In genomic region chr2:163204548-163205261, GRCm38 (mm10) we compare ENCODE assay signal across 8 mouse cellular contexts. TPM values are rescaled to one million over a fixed set of nuclear protein-coding genes. Genes with fewer than 3 reads are reported as not detected.
DNase-seq lines count a peak whose midpoint lies in the region; ATAC-seq and TF ChIP-seq lines count a peak whose summit lies in the region.

No protein-coding gene starts in this region.

- no peak for TF ChIP-seq CTCF in kidney, postnatal 0 days (IDR thresholded peaks at IDR 0.05; ENCODE audit: low read depth)

- under 1% methylated on average over 37 of the region's 45 CpGs for WGBS in kidney, postnatal 0 days
- 8% methylated on average over 16 of the region's 45 CpGs for WGBS in macrophage (ENCODE audit: missing documents)

- no peaks in the 10 kb centered on the region; the same call in 1 of the 2 replicates for H3K9me3 ChIP-seq in kidney, postnatal 0 days (replicated peaks; ENCODE audit: low read length)

- H3K4me2 ChIP-seq in kidney, postnatal 0 days (ENCODE audit: low read length), result peak overlapping the region; percentile 75

- ATAC-seq in CD4-positive, CD25-positive, alpha-beta regulatory T cell, adult 4 months, result no peak
- peak; percentile 34; the same call in 1 of the 2 replicates for ATAC-seq in kidney, postnatal 0 days (replicated peaks; ENCODE audit: low FRiP score, low read depth)
- ATAC-seq in erythroid progenitor cell, adult 5-6 weeks (replicated peaks; ENCODE audit: low FRiP score, poor library complexity, severe bottlenecking), result no peak

- no peak overlapping the region for H3K9ac ChIP-seq in kidney, postnatal 0 days (ENCODE audit: low read depth, low read length)

- peaks cover 8% of the 10 kb centered on the region; the same call in 1 of the 2 replicates for H3K4me1 ChIP-seq in kidney, postnatal 0 days (replicated peaks; ENCODE audit: insufficient read depth, low read length)

- H3K79me2 ChIP-seq in macrophage (ENCODE audit: inconsistent target), result no peaks in the 10 kb centered on the region

- DNase-seq in CD4-positive, CD25-positive, alpha-beta regulatory T cell, adult 2 months (ENCODE audit: low read depth, low spot score), result peak; percentile 40
- DNase-seq in thymus, postnatal 4 days, result peak; percentile 49
- DNase-seq in thymus, postnatal 14 days, result no peak
- DNase-seq in kidney, postnatal 0 days (ENCODE audit: low spot score), result no peak
- no peak for DNase-seq in urinary bladder, postnatal 14 days (ENCODE audit: low spot score)

- H3K27me3 ChIP-seq in kidney, postnatal 0 days (ENCODE audit: insufficient read depth, low read length), result peaks cover 42% of the 10 kb centered on the region

- peak overlapping the region; percentile 42 for H3K4me3 ChIP-seq in kidney, postnatal 0 days (replicated peaks; ENCODE audit: low read depth, low read length)
- H3K4me3 ChIP-seq in macrophage (ENCODE audit: inconsistent target), result peak overlapping the region; percentile 24; the same call in 1 of the 2 replicates

- no peak overlapping the region for H3K27ac ChIP-seq in kidney, postnatal 0 days
- no peak overlapping the region for H3K27ac ChIP-seq in macrophage

- no peaks in the 10 kb centered on the region for H3K36me3 ChIP-seq in kidney, postnatal 0 days (ENCODE audit: insufficient read depth, low read length)
- H3K36me3 ChIP-seq in macrophage (ENCODE audit: inconsistent target), result no peaks in the 10 kb centered on the region

RNA-seq across cellular contexts. Expression of gene Tox2, which starts 1.8 kb away (rescaled TPM):
- polyA plus RNA-seq in CD4-positive, CD25-positive, alpha-beta regulatory T cell, adult 4 months (2017; shearing (Covaris generic)), result 1 to 10 TPM; 6.4 to 6.5 TPM
- polyA plus RNA-seq in kidney, postnatal 0 days (2015; fragmentation: Nextera tagmentation; extraction: Ambion mirVana), result 0.61 and 1.1 TPM in 2 replicates
- 10 to 100 TPM in 1 of 26 experiments, 1 to 10 TPM in 13, under 1 TPM in 10, not detected in 2; 0.27 to 10.1 (median 1.9) TPM for total RNA-seq in macrophage (2018; cell fraction: chromatin; rRNA removed)
- total RNA-seq in macrophage (2018; cell fraction: cytosol; rRNA removed), result 10 to 100 TPM in 12 of 26 experiments, 1 to 10 TPM in 7, under 1 TPM in 7; 0.48 to 16.7 (median 5.1) TPM
- 10 to 100 TPM in 2 of 26 experiments, 1 to 10 TPM in 14, under 1 TPM in 10; 0.17 to 24.0 (median 2.1) TPM for total RNA-seq in macrophage (2018; cell fraction: nucleus; rRNA removed)
- 3.5 to 13.8 TPM (median 11.2 TPM) in 3 replicates for polyA plus RNA-seq in macrophage (2018)
- not detected in 2 replicates for total RNA-seq in erythroid progenitor cell, adult 5-6 weeks (2015; ENCODE audit: low replicate concordance)
- total RNA-seq in erythroid progenitor cell, adult 5-6 weeks (2017; ENCODE audit: low replicate concordance), result not detected in 2 replicates

Comparison
In these comparisons a context has a peak if more than half of its experiments do, and no peak if none do; other contexts are left out.
1. DNase-seq: peak in CD4-positive, CD25-positive, alpha-beta regulatory T cell, adult 2 months (single experiment) and thymus, postnatal 4 days (single experiment); none in thymus, postnatal 14 days (single experiment), kidney, postnatal 0 days (single experiment) and urinary bladder, postnatal 14 days (single experiment).